Mouse (Mus musculus) bone marrow, adult 2 months (tissue): ENCODE measurements around the gene Nova2.

Source experiments
- CTCF ChIP-seq: fragments of 200-500 bp; IDR thresholded peaks from 2 replicates; pipeline ENCODE4 v1.5.1; 2011; ENCODE audit warnings: low read length, control low read depth; ENCODE audit not compliant: control insufficient read depth, insufficient read depth
- POLR2A ChIP-seq: fragments of 200-500 bp; IDR thresholded peaks from 2 replicates; pipeline ENCODE4 v1.6.1; 2011; ENCODE audit warnings: low read depth, mild to moderate bottlenecking, control low read depth, low read length, borderline replicate concordance; ENCODE audit not compliant: control insufficient read depth

DNA sequence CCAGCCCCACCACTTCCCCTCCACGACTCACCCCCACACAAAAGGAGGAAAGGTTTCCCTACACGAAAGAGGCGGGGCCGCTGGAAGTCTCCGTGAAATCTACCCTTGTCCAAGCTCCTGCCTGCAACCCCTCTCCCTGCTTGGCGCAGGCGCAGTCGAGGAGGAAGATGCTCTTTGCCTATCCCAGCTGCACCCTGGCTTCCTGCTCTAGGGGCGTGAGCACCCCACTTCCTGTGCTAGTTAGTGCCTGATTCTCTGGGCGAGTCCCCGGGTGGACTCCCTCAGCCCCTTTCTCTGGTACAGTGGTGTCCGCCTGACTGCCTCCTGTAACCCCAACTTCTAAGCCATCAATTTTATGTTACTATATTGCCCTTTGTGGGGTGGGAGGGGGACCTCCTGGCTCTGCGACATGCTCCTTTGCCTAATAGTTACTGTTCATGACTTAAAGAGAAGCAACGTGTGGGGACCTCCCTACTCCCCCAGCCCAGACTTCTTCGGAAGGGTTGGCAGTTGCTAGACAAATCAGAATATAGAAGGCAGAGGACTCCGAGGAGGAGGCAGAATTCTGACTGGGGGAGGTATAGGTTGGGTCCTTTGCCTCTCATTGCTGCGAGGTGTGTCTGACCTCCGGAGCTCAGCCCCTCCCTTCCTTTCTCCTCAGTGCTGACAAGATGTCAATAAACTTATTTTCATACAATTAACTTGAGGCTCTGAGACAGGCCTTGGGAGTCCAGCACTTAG is 75.5 kb downstream of the Nova2 start:
- no peak for TF ChIP-seq CTCF
- TF ChIP-seq POLR2A = peak; percentile 86; the same call in 1 of the 2 replicates
